Mouse (Mus musculus): ENCODE measurements around the gene Csnk2b. TPM values are rescaled to one million over a fixed set of nuclear protein-coding genes. Genes with fewer than 3 reads are reported as not detected.

Csnk2b gene
- polyA plus RNA-seq, 1 experiment from 2014 or later, result 290 TPM

GRCm38 (mm10) chr17:35096597-35096996 is 25.3 kb downstream of the Csnk2b start:
- H3K9me3 ChIP-seq (ENCODE audit: control insufficient read depth, low read length), result no peaks in the 10 kb centered on the region

GRCm38 (mm10) chr17:35094475-35095365 is 27.1 kb downstream of the Csnk2b start:
- Histone ChIP-seq H3K4me1 (ENCODE audit: control insufficient read depth, insufficient read depth, low read length) (no peaks in the 10 kb centered on the region), H3K9me3 (ENCODE audit: control insufficient read depth, low read length) (no peaks in the 10 kb centered on the region), H3K27ac (replicated peaks; ENCODE audit: low read depth, low read length) (no peak overlapping the region), H3K4me3 (ENCODE audit: low read depth, low read length) (no peak overlapping the region), H3K27me3 (ENCODE audit: control insufficient read depth, insufficient read depth, low read length) (no peaks in the 10 kb centered on the region), H3K4me2 (ENCODE audit: low read depth, severe bottlenecking) (no peak overlapping the region), H3K36me3 (ENCODE audit: control insufficient read depth, insufficient read depth, low read length) (peaks cover 16% of the 10 kb centered on the region), H3K9ac (ENCODE audit: low read length) (no peak overlapping the region)
- 89% methylated on average over 15 of the region's 15 CpGs for WGBS
- no peak for DNase-seq (ENCODE audit: low spot score)
- ATAC-seq (ENCODE audit: insufficient number of reproducible peaks, low FRiP score, low TSS enrichment, low read depth), result no peak

More at GRCm38 (mm10) chr17:35096597-35096996, 25.3 kb downstream of the Csnk2b start:
- ATAC-seq (ENCODE audit: insufficient number of reproducible peaks, low FRiP score, low TSS enrichment, low read depth), result no peak
- no peak overlapping the region for H3K4me3 ChIP-seq (ENCODE audit: low read depth, low read length)
- no peak overlapping the region for H3K9ac ChIP-seq (ENCODE audit: low read length)
- no peaks in the 10 kb centered on the region for H3K4me1 ChIP-seq (ENCODE audit: control insufficient read depth, insufficient read depth, low read length)
- WGBS, result 85% methylated on average over 12 of the region's 12 CpGs
- H3K27ac ChIP-seq (replicated peaks; ENCODE audit: low read depth, low read length), result no peak overlapping the region
- peaks cover 23% of the 10 kb centered on the region for H3K36me3 ChIP-seq (ENCODE audit: control insufficient read depth, insufficient read depth, low read length)
- no peak for DNase-seq (ENCODE audit: low spot score)
- no peak overlapping the region for H3K4me2 ChIP-seq (ENCODE audit: low read depth, severe bottlenecking)
- no peaks in the 10 kb centered on the region for H3K27me3 ChIP-seq (ENCODE audit: control insufficient read depth, insufficient read depth, low read length)

DNA sequence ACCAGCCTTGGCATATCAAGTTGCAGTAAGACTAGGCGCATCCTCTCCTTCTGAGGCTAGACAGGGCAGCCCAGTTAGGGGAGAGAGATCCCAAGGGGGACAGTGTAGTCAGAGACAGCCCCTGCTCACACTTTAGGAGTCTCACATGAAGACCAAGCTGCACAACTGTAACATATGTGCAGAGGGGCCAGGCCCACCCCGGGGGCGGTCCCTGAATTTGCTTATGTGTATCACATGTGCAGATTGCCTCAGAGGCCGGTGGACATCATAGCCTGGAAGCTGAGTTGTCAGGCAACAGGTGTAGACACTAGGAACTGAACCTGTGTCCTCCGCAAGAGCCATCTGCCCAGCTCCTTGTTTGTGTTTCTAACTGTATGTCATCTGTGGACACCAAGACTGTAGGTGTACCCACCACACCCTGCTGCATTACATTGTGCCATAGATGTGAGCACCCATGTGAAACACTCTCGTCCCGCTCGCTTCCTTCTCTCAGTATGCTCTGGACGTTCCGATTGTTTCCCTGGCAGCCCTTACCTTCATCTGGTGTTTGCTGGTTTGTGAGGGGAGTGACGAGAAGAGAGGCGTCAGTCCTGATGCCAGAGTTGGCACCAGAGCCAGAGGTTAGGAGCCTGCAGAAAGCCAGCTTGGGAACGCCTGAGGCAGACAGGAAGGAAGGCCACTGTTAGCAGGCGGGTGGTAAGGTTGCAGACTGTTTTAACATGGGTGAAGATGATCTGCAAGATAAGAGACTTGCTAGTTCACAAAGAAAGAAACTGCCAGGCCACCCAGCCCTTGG is 29.3 kb downstream of the Csnk2b start:
- WGBS, result 87% methylated on average over 14 of the region's 14 CpGs
- no peak for ATAC-seq (ENCODE audit: insufficient number of reproducible peaks, low FRiP score, low TSS enrichment, low read depth)
- Histone ChIP-seq H3K36me3 (ENCODE audit: control insufficient read depth, insufficient read depth, low read length) (peaks cover 9% of the 10 kb centered on the region), H3K4me1 (ENCODE audit: control insufficient read depth, insufficient read depth, low read length) (no peaks in the 10 kb centered on the region), H3K27ac (replicated peaks; ENCODE audit: low read depth, low read length) (no peak overlapping the region), H3K27me3 (ENCODE audit: control insufficient read depth, insufficient read depth, low read length) (no peaks in the 10 kb centered on the region), H3K4me3 (ENCODE audit: low read depth, low read length) (no peak overlapping the region), H3K4me2 (ENCODE audit: low read depth, severe bottlenecking) (no peak overlapping the region), H3K9ac (ENCODE audit: low read length) (no peak overlapping the region), H3K9me3 (ENCODE audit: control insufficient read depth, low read length) (no peaks in the 10 kb centered on the region)
- DNase-seq (ENCODE audit: low spot score), result no peak

DNA sequence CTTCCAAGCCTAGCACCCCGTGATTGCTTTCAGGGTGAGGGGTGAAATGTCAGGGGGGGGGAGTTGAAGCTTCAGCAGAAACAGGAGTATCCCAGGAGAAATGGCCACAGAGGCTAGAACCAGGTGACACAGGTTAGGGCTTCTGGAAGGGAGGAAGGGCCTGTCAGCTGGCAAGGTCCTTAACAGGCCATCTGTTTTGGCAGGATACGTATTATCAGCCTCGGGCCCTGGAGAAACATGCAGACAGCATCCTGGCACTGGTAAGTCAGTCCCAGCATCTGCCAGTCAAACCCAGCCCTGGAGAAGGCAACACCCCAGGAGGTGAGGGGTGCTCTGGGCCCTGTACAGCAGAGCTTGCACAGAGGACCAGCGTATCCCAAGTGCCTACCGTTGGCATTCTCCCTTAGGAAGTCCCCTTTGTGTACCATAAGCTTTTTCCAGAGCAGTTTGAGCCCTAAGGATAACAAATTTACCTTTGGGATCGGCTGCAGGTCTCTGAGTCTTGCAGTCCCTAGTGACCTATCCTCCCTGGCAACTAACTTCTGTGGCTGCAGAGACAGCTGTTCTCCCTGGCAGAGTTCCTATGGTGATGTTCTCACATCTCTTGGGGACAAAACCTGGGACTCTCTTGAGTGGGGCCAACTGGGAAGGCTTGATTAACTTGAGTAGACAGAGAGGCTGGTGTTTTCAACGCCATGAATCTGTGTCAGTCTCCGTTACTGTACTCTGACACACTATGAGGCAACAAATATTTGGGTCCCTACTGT is 31.5 kb downstream of the Csnk2b start:
- ATAC-seq (ENCODE audit: insufficient number of reproducible peaks, low FRiP score, low TSS enrichment, low read depth), result no peak
- no peak for DNase-seq (ENCODE audit: low spot score)
- H3K4me1 ChIP-seq (ENCODE audit: control insufficient read depth, insufficient read depth, low read length), result no peaks in the 10 kb centered on the region
- H3K9ac ChIP-seq (ENCODE audit: low read length), result peak overlapping the region; percentile 96; the same call in 1 of the 2 replicates
- H3K4me3 ChIP-seq (ENCODE audit: low read depth, low read length), result peak overlapping the region; percentile 58; the same call in 1 of the 2 replicates
- H3K27ac ChIP-seq (replicated peaks; ENCODE audit: low read depth, low read length), result no peak overlapping the region
- peaks cover 3% of the 10 kb centered on the region for H3K36me3 ChIP-seq (ENCODE audit: control insufficient read depth, insufficient read depth, low read length)
- no peaks in the 10 kb centered on the region for H3K27me3 ChIP-seq (ENCODE audit: control insufficient read depth, insufficient read depth, low read length)
- H3K9me3 ChIP-seq (ENCODE audit: control insufficient read depth, low read length), result no peaks in the 10 kb centered on the region
- WGBS, result 74% methylated on average over 8 of the region's 8 CpGs
- peak overlapping the region; percentile 71 for H3K4me2 ChIP-seq (ENCODE audit: low read depth, severe bottlenecking)

GRCm38 (mm10) chr17:35088825-35089644 is 32.8 kb downstream of the Csnk2b start, which contains the start of gene Abhd16a:
Gene Abhd16a (plus strand): TSS chr17:35089263.
- ATAC-seq (ENCODE audit: insufficient number of reproducible peaks, low FRiP score, low TSS enrichment, low read depth), result peak; percentile 97
- 4% methylated on average over 62 of the region's 67 CpGs for WGBS

DNA sequence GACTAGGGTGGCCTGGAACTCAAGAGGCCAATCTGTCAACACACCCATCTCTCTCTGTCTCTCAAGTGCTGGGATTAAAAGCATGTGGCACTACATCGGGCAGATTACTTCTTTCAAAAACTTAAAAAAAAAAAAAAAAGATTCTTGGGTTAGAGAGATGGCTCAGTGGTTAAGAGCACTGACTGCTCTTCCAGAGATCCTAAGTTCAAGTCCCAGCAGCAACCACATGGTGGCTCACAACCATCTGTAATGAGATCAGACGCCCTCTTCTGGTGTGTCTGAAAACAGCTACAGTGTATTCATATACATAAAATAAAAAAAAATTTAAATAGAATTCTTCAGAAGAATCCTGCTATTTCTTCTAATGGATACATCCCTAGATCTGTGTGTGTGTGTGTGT is 33.7 kb downstream of the Csnk2b start:
- Histone ChIP-seq H3K4me2 (ENCODE audit: low read depth, severe bottlenecking) (no peak overlapping the region), H3K27me3 (ENCODE audit: control insufficient read depth, insufficient read depth, low read length) (no peaks in the 10 kb centered on the region), H3K9me3 (ENCODE audit: control insufficient read depth, low read length) (no peaks in the 10 kb centered on the region), H3K27ac (replicated peaks; ENCODE audit: low read depth, low read length) (no peak overlapping the region), H3K4me3 (ENCODE audit: low read depth, low read length) (no peak overlapping the region), H3K36me3 (ENCODE audit: control insufficient read depth, insufficient read depth, low read length) (no peaks in the 10 kb centered on the region; the same call in 1 of the 2 replicates), H3K9ac (ENCODE audit: low read length) (no peak overlapping the region), H3K4me1 (ENCODE audit: control insufficient read depth, insufficient read depth, low read length) (no peaks in the 10 kb centered on the region)
- DNase-seq (ENCODE audit: low spot score) (no peak), ATAC-seq (ENCODE audit: insufficient number of reproducible peaks, low FRiP score, low TSS enrichment, low read depth) (no peak)
- WGBS, result 52% methylated on average over 2 of the region's 2 CpGs

More at GRCm38 (mm10) chr17:35088825-35089644, 32.8 kb downstream of the Csnk2b start, which contains the start of gene Abhd16a:
- no peaks in the 10 kb centered on the region for H3K9me3 ChIP-seq (ENCODE audit: control insufficient read depth, low read length)
- H3K4me1 ChIP-seq (ENCODE audit: control insufficient read depth, insufficient read depth, low read length), result no peaks in the 10 kb centered on the region
- peak within 1 kb of the TSS; percentile 58 for H3K4me3 ChIP-seq (ENCODE audit: low read depth, low read length)
- H3K9ac ChIP-seq (ENCODE audit: low read length), result peak within 1 kb of the TSS; percentile 96
- no peaks in the 10 kb centered on the region for H3K27me3 ChIP-seq (ENCODE audit: control insufficient read depth, insufficient read depth, low read length)
- DNase-seq (ENCODE audit: low spot score), result peak; percentile 95
- H3K27ac ChIP-seq (replicated peaks; ENCODE audit: low read depth, low read length), result peak within 1 kb of the TSS; percentile 86
- H3K4me2 ChIP-seq (ENCODE audit: low read depth, severe bottlenecking), result peak within 1 kb of the TSS; percentile 71
- no peaks in the 10 kb centered on the region; the same call in 1 of the 2 replicates for H3K36me3 ChIP-seq (ENCODE audit: control insufficient read depth, insufficient read depth, low read length)

- whole genome bisulfite sequencing, result 84% methylated on average over 7 of the region's 7 CpGs
- no peaks in the 10 kb centered on the region for H3K9me3 ChIP-seq (ENCODE audit: control insufficient read depth, low read length)
- no peak within 1 kb of the TSS for H3K4me2 ChIP-seq (ENCODE audit: low read depth, severe bottlenecking)
- DNase-seq (ENCODE audit: low spot score) (no peak), ATAC-seq (ENCODE audit: insufficient number of reproducible peaks, low FRiP score, low TSS enrichment, low read depth) (no peak)
- no peak within 1 kb of the TSS for H3K4me3 ChIP-seq (ENCODE audit: low read depth, low read length)
- no peak within 1 kb of the TSS for H3K9ac ChIP-seq (ENCODE audit: low read length)
- no peak within 1 kb of the TSS for H3K27ac ChIP-seq (replicated peaks; ENCODE audit: low read depth, low read length)
- H3K36me3 ChIP-seq (ENCODE audit: control insufficient read depth, insufficient read depth, low read length), result no peaks in the 10 kb centered on the region
- no peaks in the 10 kb centered on the region for H3K27me3 ChIP-seq (ENCODE audit: control insufficient read depth, insufficient read depth, low read length)
- H3K4me1 ChIP-seq (ENCODE audit: control insufficient read depth, insufficient read depth, low read length), result no peaks in the 10 kb centered on the region
Observed at GRCm38 (mm10) chr17:35085208-35085865, 36.5 kb downstream of the Csnk2b start, which contains the start of gene Ly6g6f. Gene Ly6g6f (minus strand): TSS chr17:35085610.
